ENCODE assay signal across 9 mouse cellular contexts in the genomic region with DNA sequence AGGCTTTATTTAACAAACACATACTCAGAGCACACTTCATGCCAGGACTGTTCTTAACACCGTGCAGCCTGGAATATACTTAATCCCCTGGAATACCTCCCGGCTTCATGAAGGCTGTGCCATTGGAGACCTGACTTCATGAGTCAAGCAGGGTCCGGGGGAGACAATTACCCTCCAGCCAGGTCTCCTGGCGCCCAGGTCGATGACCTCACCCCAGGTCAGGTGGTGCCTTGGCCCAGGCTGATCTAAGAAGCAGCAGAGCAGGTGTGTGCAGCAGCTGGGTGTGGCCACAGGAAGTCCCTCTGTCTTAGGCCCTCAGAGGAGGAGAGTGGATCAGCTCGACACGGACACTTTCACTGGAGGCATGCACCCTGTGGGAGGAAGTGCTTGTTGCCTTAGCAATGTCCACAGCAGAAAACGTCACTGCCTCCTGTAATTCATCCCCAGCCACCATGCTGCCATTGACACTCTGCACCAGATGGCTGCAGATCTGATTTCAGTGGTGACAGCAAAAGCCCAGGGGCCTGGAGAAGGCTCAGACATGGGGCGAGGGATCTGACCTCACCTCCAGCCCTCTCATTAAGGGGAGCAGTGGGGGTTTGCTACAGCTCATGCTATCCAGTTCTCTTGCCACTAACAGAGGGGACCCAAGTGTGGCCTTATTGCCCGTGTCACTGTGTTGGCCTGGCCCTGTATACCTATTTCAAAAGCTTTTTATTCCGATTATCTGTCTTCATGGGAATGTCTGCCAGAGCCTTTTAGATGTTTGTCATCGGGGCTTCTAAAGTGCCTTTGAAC.
DNase-seq lines count a peak whose midpoint lies in the region; ATAC-seq and TF ChIP-seq lines count a peak whose summit lies in the region.
"Had no signal": no experiment of that assay in that cellular context is flagged by ENCODE, and none has a peak within 500 bp of the region (broad histone marks: within the 10 kb centered on the region; RNA-seq: fewer than 3 reads in every experiment).

No protein-coding gene starts in this region.

- TF ChIP-seq EP300 in heart, adult 2 months (IDR thresholded peaks at IDR 0.05; ENCODE audit: insufficient read depth, low read depth, low read length) = no peak

- H3K79me2 ChIP-seq in heart, adult 2 months (replicated peaks; ENCODE audit: control insufficient read depth, insufficient read depth, low read length) = no peaks in the 10 kb centered on the region

- intact Hi-C loops in heart, adult 2 months (cut with DNase I) = no loop called here

- H3K27ac ChIP-seq in heart, embryonic 10.5 days = peak overlapping the region; percentile 52; the same call in 1 of the 2 replicates
- H3K27ac ChIP-seq in heart, adult 2 months = no peak overlapping the region
- H3K27ac ChIP-seq in intestine, embryonic 16.5 days (ENCODE audit: low read length) = no peak overlapping the region
- no peak overlapping the region; the same call in 1 of the 2 replicates for H3K27ac ChIP-seq in midbrain, embryonic 13.5 days

- H3K9me3 ChIP-seq in heart, embryonic 10.5 days = no peaks in the 10 kb centered on the region
- no peaks in the 10 kb centered on the region for H3K9me3 ChIP-seq in intestine, embryonic 16.5 days (ENCODE audit: control insufficient read depth, low read length)
- H3K9me3 ChIP-seq in midbrain, embryonic 13.5 days = no peaks in the 10 kb centered on the region

- H3K4me2 ChIP-seq in intestine, embryonic 16.5 days (ENCODE audit: low read depth, low read length) = no peak overlapping the region
- no peak overlapping the region for H3K4me2 ChIP-seq in midbrain, embryonic 13.5 days (replicated peaks)

- H3K27me3 ChIP-seq in heart, embryonic 10.5 days (ENCODE audit: insufficient read depth, poor library complexity, severe bottlenecking) = peaks cover 50% of the 10 kb centered on the region
- H3K27me3 ChIP-seq in heart, adult 2 months (ENCODE audit: control insufficient read depth, insufficient read depth, low read length) = no peaks in the 10 kb centered on the region
- no peaks in the 10 kb centered on the region for H3K27me3 ChIP-seq in intestine, embryonic 16.5 days (replicated peaks; ENCODE audit: control insufficient read depth, insufficient read depth, low read length)
- no peaks in the 10 kb centered on the region for H3K27me3 ChIP-seq in midbrain, embryonic 13.5 days

- WGBS in heart, embryonic 10.5 days = 37% methylated on average over 12 of the region's 12 CpGs
- 40% methylated on average over 12 of the region's 12 CpGs for WGBS in heart, adult 2 months
- 41% methylated on average over 12 of the region's 12 CpGs for WGBS in intestine, embryonic 16.5 days
- WGBS in midbrain, embryonic 13.5 days = 55% methylated on average over 12 of the region's 12 CpGs

- peak; percentile 87 for ATAC-seq in intestine, embryonic 16.5 days
- ATAC-seq in midbrain, embryonic 13.5 days = peak; percentile 71
- no peak for ATAC-seq in megakaryocyte-erythroid progenitor cell, adult 5-6 weeks (replicated peaks; ENCODE audit: low FRiP score, low TSS enrichment, poor library complexity, severe bottlenecking)

- no peak overlapping the region for H3K9ac ChIP-seq in heart, adult 2 months (ENCODE audit: low read depth, low read length)
- H3K9ac ChIP-seq in intestine, embryonic 16.5 days (ENCODE audit: low read depth, low read length) = peak overlapping the region; percentile 5; the same call in 1 of the 2 replicates
- H3K9ac ChIP-seq in midbrain, embryonic 13.5 days (replicated peaks) = no peak overlapping the region

- no peaks in the 10 kb centered on the region for H3K36me3 ChIP-seq in heart, embryonic 10.5 days
- H3K36me3 ChIP-seq in heart, adult 2 months (ENCODE audit: control insufficient read depth, insufficient read depth, low read length) = no peaks in the 10 kb centered on the region
- no peaks in the 10 kb centered on the region for H3K36me3 ChIP-seq in intestine, embryonic 16.5 days (ENCODE audit: control insufficient read depth, insufficient read depth, low read length)
- no peaks in the 10 kb centered on the region for H3K36me3 ChIP-seq in midbrain, embryonic 13.5 days

- H3K4me1 ChIP-seq in heart, embryonic 10.5 days = peaks cover 26% of the 10 kb centered on the region
- H3K4me1 ChIP-seq in heart, adult 2 months (ENCODE audit: control insufficient read depth, insufficient read depth, low read length) = peaks cover 9% of the 10 kb centered on the region
- peaks cover 7% of the 10 kb centered on the region for H3K4me1 ChIP-seq in intestine, embryonic 16.5 days (ENCODE audit: control insufficient read depth, insufficient read depth, low read length)
- H3K4me1 ChIP-seq in midbrain, embryonic 13.5 days (replicated peaks) = peaks cover 11% of the 10 kb centered on the region

- no peak for TF ChIP-seq POLR2A in heart, adult 2 months (IDR thresholded peaks at IDR 0.05; ENCODE audit: insufficient read depth, low read depth, low read length)

- no peak for DNase-seq in heart, embryonic 10.5 days (ENCODE audit: low spot score)
- DNase-seq in heart, adult 2 months = no peak
- peak; percentile 44 for DNase-seq in embryo, embryonic 11 days
- DNase-seq in urinary bladder, adult 2 months (ENCODE audit: low spot score) = no peak
- DNase-seq in T-cell, adult 2 months (ENCODE audit: low spot score) = no peak
- DNase-seq: gastrocnemius, postnatal 36 days had no signal

- TF ChIP-seq CTCF in heart, adult 2 months (IDR thresholded peaks at IDR 0.05) = no peak

- no peak overlapping the region for H3K4me3 ChIP-seq in heart, embryonic 10.5 days
- H3K4me3 ChIP-seq in heart, adult 2 months = no peak overlapping the region
- no peak overlapping the region for H3K4me3 ChIP-seq in intestine, embryonic 16.5 days (ENCODE audit: low read length)
- H3K4me3 ChIP-seq in midbrain, embryonic 13.5 days (replicated peaks) = no peak overlapping the region
